In genomic region chr9:98650547-98650946, GRCm38 (mm10) we compare ENCODE assay signal across 35 mouse cellular contexts.
"Had no signal": no experiment of that assay in that cellular context is flagged by ENCODE, and none has a peak within 500 bp of the region (broad histone marks: within the 10 kb centered on the region; RNA-seq: fewer than 3 reads in every experiment).

No protein-coding gene starts in this region.

- H3K36me3 ChIP-seq: heart, embryonic 10.5 days; heart, embryonic 12.5 days; heart, embryonic 13.5 days; heart, embryonic 15.5 days; hindbrain, embryonic 10.5 days; hindbrain, embryonic 12.5 days; hindbrain, embryonic 13.5 days; hindbrain, embryonic 15.5 days; intestine, embryonic 15.5 days; kidney, embryonic 15.5 days had no signal

- H3K27ac ChIP-seq: heart, embryonic 10.5 days; heart, embryonic 13.5 days; heart, embryonic 15.5 days; hindbrain, embryonic 10.5 days; hindbrain, embryonic 12.5 days; hindbrain, embryonic 13.5 days; hindbrain, embryonic 14.5 days; hindbrain, embryonic 15.5 days; hindbrain, postnatal 0 days; intestine, embryonic 15.5 days; kidney, embryonic 15.5 days; kidney, postnatal 0 days; layer of hippocampus, adult 2 months had no signal

- H3K9me3 ChIP-seq: heart, embryonic 10.5 days; heart, embryonic 12.5 days; heart, embryonic 13.5 days; heart, embryonic 15.5 days; hindbrain, embryonic 10.5 days; hindbrain, embryonic 12.5 days; hindbrain, embryonic 13.5 days; hindbrain, embryonic 15.5 days; intestine, embryonic 15.5 days; kidney, embryonic 15.5 days had no signal

- DNase-seq: heart, postnatal 10 days; heart, postnatal 14 days; heart, postnatal 36 days; heart, postnatal 4 days; kidney, adult 11 months; kidney, adult 18-20 months; kidney, adult 2 months; kidney, adult 8-10 months; kidney, adult 9 months; kidney, postnatal 10 days; kidney, postnatal 14 days; kidney, postnatal 25 days; kidney, postnatal 36 days; kidney, postnatal 4 days; layer of hippocampus, adult 9-11 months; layer of hippocampus, postnatal 36 days had no signal

- H3K27me3 ChIP-seq: hindbrain, embryonic 15.5 days; intestine, embryonic 15.5 days had no signal

- H3K9ac ChIP-seq: heart, embryonic 12.5 days; heart, embryonic 13.5 days; heart, embryonic 15.5 days; hindbrain, embryonic 12.5 days; hindbrain, embryonic 13.5 days; hindbrain, embryonic 14.5 days; hindbrain, embryonic 15.5 days; intestine, embryonic 15.5 days; kidney, embryonic 15.5 days had no signal

- ATAC-seq: hindbrain, embryonic 16.5 days; hindbrain, postnatal 0 days; inflammation-experienced regulatory T-cells, adult 6 months; intestine, embryonic 15.5 days; intestine, embryonic 16.5 days; intestine, postnatal 0 days had no signal

- H3K4me1 ChIP-seq: heart, embryonic 10.5 days; heart, embryonic 12.5 days; heart, embryonic 13.5 days; heart, embryonic 15.5 days; hindbrain, embryonic 12.5 days; hindbrain, embryonic 13.5 days; hindbrain, embryonic 15.5 days; intestine, embryonic 15.5 days had no signal

- H3K4me2 ChIP-seq: heart, embryonic 11.5 days; heart, embryonic 12.5 days; heart, embryonic 13.5 days; heart, embryonic 15.5 days; hindbrain, embryonic 12.5 days; hindbrain, embryonic 13.5 days; hindbrain, embryonic 14.5 days; hindbrain, embryonic 15.5 days; intestine, embryonic 15.5 days; kidney, embryonic 15.5 days had no signal

- H3K4me3 ChIP-seq: heart, embryonic 10.5 days; heart, embryonic 12.5 days; heart, embryonic 13.5 days; heart, embryonic 15.5 days; hindbrain, embryonic 10.5 days; hindbrain, embryonic 12.5 days; hindbrain, embryonic 13.5 days; hindbrain, embryonic 15.5 days; intestine, embryonic 15.5 days; kidney, embryonic 15.5 days; layer of hippocampus, adult 2 months had no signal
